ENCODE assay signal across 8 mouse cellular contexts in the genomic region with DNA sequence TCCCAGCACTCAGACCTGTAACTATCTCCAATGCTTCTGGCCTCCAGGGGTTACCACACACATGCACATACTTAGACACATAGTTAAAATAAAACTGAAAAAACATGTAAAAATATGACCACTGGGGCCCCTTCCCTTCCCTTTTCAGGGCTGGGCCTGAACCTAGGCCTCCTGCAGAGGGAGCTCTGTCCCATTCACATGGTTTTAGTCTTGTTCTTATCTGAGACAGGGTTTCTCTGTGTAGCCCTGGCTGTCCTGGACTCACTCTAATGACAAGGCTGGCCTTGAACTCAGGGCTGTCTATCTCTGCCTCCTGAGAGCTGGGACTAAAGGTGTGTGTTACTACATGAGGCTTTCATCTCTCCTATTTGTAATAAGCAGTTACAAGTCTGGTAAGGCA. TPM values are rescaled to one million over a fixed set of nuclear protein-coding genes. Genes with fewer than 3 reads are reported as not detected.
A peak's percentile ranks its signal among the peaks of the same experiment; 100 is the strongest.
DNase-seq lines count a peak whose midpoint lies in the region; ATAC-seq and TF ChIP-seq lines count a peak whose summit lies in the region.

No protein-coding gene starts in this region.

- H3K4me1 ChIP-seq in forebrain, embryonic 13.5 days: no peaks in the 10 kb centered on the region
- no peaks in the 10 kb centered on the region for H3K4me1 ChIP-seq in forebrain, embryonic 16.5 days (replicated peaks; ENCODE audit: control insufficient read depth, insufficient read depth, low read length)
- H3K4me1 ChIP-seq in liver, embryonic 11.5 days (replicated peaks; ENCODE audit: control insufficient read depth, insufficient read depth, low read length): peaks cover 6% of the 10 kb centered on the region; the same call in 1 of the 2 replicates
- H3K4me1 ChIP-seq in bone marrow macrophage, adult 2 months (ENCODE audit: control insufficient read depth, insufficient read depth, low read length): peaks cover 1% of the 10 kb centered on the region

- H3K27me3 ChIP-seq in forebrain, embryonic 13.5 days: no peaks in the 10 kb centered on the region
- H3K27me3 ChIP-seq in forebrain, embryonic 16.5 days (replicated peaks; ENCODE audit: control insufficient read depth, insufficient read depth, low read length): no peaks in the 10 kb centered on the region
- no peaks in the 10 kb centered on the region for H3K27me3 ChIP-seq in liver, embryonic 11.5 days (replicated peaks; ENCODE audit: control insufficient read depth, insufficient read depth, low read length)

- peaks cover 42% of the 10 kb centered on the region for H3K36me3 ChIP-seq in forebrain, embryonic 13.5 days (ENCODE audit: poor library complexity, severe bottlenecking)
- H3K36me3 ChIP-seq in forebrain, embryonic 16.5 days (ENCODE audit: control insufficient read depth, insufficient read depth): peaks cover 10% of the 10 kb centered on the region; the same call in 1 of the 2 replicates
- peaks cover 13% of the 10 kb centered on the region for H3K36me3 ChIP-seq in liver, embryonic 11.5 days (ENCODE audit: control insufficient read depth, insufficient read depth, low read length)

- no peak overlapping the region for H3K27ac ChIP-seq in forebrain, embryonic 13.5 days
- no peak overlapping the region for H3K27ac ChIP-seq in forebrain, embryonic 16.5 days (ENCODE audit: low read length)
- H3K27ac ChIP-seq in liver, embryonic 11.5 days (ENCODE audit: low read depth, low read length): no peak overlapping the region
- no peak overlapping the region for H3K27ac ChIP-seq in bone marrow macrophage, adult 2 months (ENCODE audit: insufficient read depth, low read depth, low read length)

- TF ChIP-seq CTCF in bone marrow macrophage, adult 2 months (IDR thresholded peaks at IDR 0.05; ENCODE audit: low read depth, low read length): peak; percentile 49

- no peak overlapping the region for H3K4me3 ChIP-seq in forebrain, embryonic 13.5 days
- H3K4me3 ChIP-seq in forebrain, embryonic 16.5 days (replicated peaks; ENCODE audit: low read length): no peak overlapping the region
- no peak overlapping the region for H3K4me3 ChIP-seq in liver, embryonic 11.5 days (ENCODE audit: low read depth, low read length)
- H3K4me3 ChIP-seq in bone marrow macrophage, adult 2 months (ENCODE audit: insufficient read depth, low read length): no peak overlapping the region

- no peak overlapping the region for H3K4me2 ChIP-seq in forebrain, embryonic 13.5 days
- no peak overlapping the region for H3K4me2 ChIP-seq in forebrain, embryonic 16.5 days (ENCODE audit: low read length)
- no peak overlapping the region for H3K4me2 ChIP-seq in liver, embryonic 11.5 days

- H3K9me3 ChIP-seq in forebrain, embryonic 13.5 days (replicated peaks): no peaks in the 10 kb centered on the region
- H3K9me3 ChIP-seq in forebrain, embryonic 16.5 days (ENCODE audit: control insufficient read depth, low read length): no peaks in the 10 kb centered on the region
- H3K9me3 ChIP-seq in liver, embryonic 11.5 days (ENCODE audit: control insufficient read depth, low read length): no peaks in the 10 kb centered on the region

- no peak for TF ChIP-seq POLR2A in bone marrow macrophage, adult 2 months (IDR thresholded peaks at IDR 0.05; ENCODE audit: borderline replicate concordance, low read depth, low read length)

- no peak overlapping the region for H3K9ac ChIP-seq in forebrain, embryonic 13.5 days
- H3K9ac ChIP-seq in forebrain, embryonic 16.5 days (replicated peaks; ENCODE audit: low read depth, low read length): no peak overlapping the region
- H3K9ac ChIP-seq in liver, embryonic 11.5 days (ENCODE audit: low read depth, low read length): no peak overlapping the region

- 0 out of 2 replicates have a peak, but pooled peaks have one; percentile 21 for ATAC-seq in forebrain, embryonic 13.5 days
- ATAC-seq in forebrain, embryonic 16.5 days: no peak
- peak; percentile 64; the same call in 1 of the 2 replicates for ATAC-seq in liver, embryonic 11.5 days (replicated peaks; ENCODE audit: low FRiP score)
- 0 out of 2 replicates have a peak, but pooled peaks have one; percentile 26 for ATAC-seq in neutrophil, adult 5-6 weeks (ENCODE audit: extremely low read depth, insufficient number of reproducible peaks, low FRiP score, poor library complexity, severe bottlenecking)
- ATAC-seq in monocyte, adult 5-6 weeks (replicated peaks; ENCODE audit: insufficient number of reproducible peaks, low FRiP score, low TSS enrichment, poor library complexity, severe bottlenecking): no peak

- DNase-seq in liver, embryonic 11.5 days (ENCODE audit: low spot score): no peak
- DNase-seq in liver: no peak
- no peak for DNase-seq in yolk sac, embryonic 10.5 days (ENCODE audit: low spot score)

RNA-seq across cellular contexts. Expression of a gene that starts 42.0 kb away (rescaled TPM):
- 232 and 237 TPM in 2 replicates for polyA plus RNA-seq in forebrain, embryonic 13.5 days (2015; fragmentation: Nextera tagmentation; extraction: Ambion mirVana)
- 273 and 294 TPM in 2 replicates for polyA plus RNA-seq in forebrain, embryonic 16.5 days (2015; fragmentation: Nextera tagmentation; extraction: Ambion mirVana)
- polyA plus RNA-seq in liver, embryonic 11.5 days (2014; fragmentation: Nextera tagmentation; extraction: Ambion mirVana): 168 and 169 TPM in 2 replicates
- polyA plus RNA-seq in bone marrow macrophage, adult 2 months (2012; ENCODE audit: insufficient read depth, insufficient read length, missing spikeins): 96.2 and 97.1 TPM in 2 replicates
- 48.2 and 59.8 TPM in 2 replicates for total RNA-seq in neutrophil, adult 5-6 weeks (2017)
- total RNA-seq in monocyte, adult 5-6 weeks (2017): 87.8 to 119 TPM (median 116 TPM) in 3 replicates

RNA-seq across cellular contexts. Expression of a gene that starts 42.6 kb away (rescaled TPM):
- polyA plus RNA-seq in forebrain, embryonic 13.5 days (2015; fragmentation: Nextera tagmentation; extraction: Ambion mirVana): not detected in 2 replicates
- polyA plus RNA-seq in forebrain, embryonic 16.5 days (2015; fragmentation: Nextera tagmentation; extraction: Ambion mirVana): 2.5 TPM in 1 of 2 replicates, not detected in the other
- polyA plus RNA-seq in liver, embryonic 11.5 days (2014; fragmentation: Nextera tagmentation; extraction: Ambion mirVana): not detected in 2 replicates
- not detected in 2 replicates for polyA plus RNA-seq in bone marrow macrophage, adult 2 months (2012; ENCODE audit: insufficient read depth, insufficient read length, missing spikeins)
- total RNA-seq in neutrophil, adult 5-6 weeks (2017): 5.3 TPM in 1 of 2 replicates, not detected in the other
- 21.0 TPM in 1 of 3 replicates, not detected in the others for total RNA-seq in monocyte, adult 5-6 weeks (2017)

Comparison
In these comparisons a context has a peak if more than half of its experiments do, and no peak if none do; other contexts are left out.
1. ATAC-seq: peak in forebrain, embryonic 13.5 days (single experiment), liver, embryonic 11.5 days (single experiment) and neutrophil, adult 5-6 weeks (single experiment); none in forebrain, embryonic 16.5 days (single experiment) and monocyte, adult 5-6 weeks (single experiment).